Mouse (Mus musculus): ENCODE measurements around the gene Msl3l2. TPM values are rescaled to one million over a fixed set of nuclear protein-coding genes. Genes with fewer than 3 reads are reported as not detected.

Gene Msl3l2
- total RNA-seq (2014; rRNA removed) (8.8 and 18.0 TPM in 2 replicates), polyA plus RNA-seq (2015; fragmentation: Nextera tagmentation; extraction: Ambion mirVana) (11.2 and 12.2 TPM in 2 replicates)

GRCm38 (mm10) chr10:56106333-56106995, at the start of gene Msl3l2:
Gene Msl3l2, plus strand, starts transcription at chr10:56106917.
- Histone ChIP-seq H3K4me1 (ENCODE audit: insufficient read depth, low read length) (no peaks in the 10 kb centered on the region), H3K27ac (peak within 1 kb of the TSS; percentile 56), H3K4me2 (ENCODE audit: low read depth, low read length) (peak within 1 kb of the TSS; percentile 47), H3K36me3 (ENCODE audit: insufficient read depth, low read length) (no peaks in the 10 kb centered on the region), H3K27me3 (ENCODE audit: insufficient read depth, low read length) (no peaks in the 10 kb centered on the region), H3K9me3 (ENCODE audit: low read length) (no peaks in the 10 kb centered on the region), H3K9ac (replicated peaks; ENCODE audit: low read length) (peak within 1 kb of the TSS; percentile 44; the same call in 1 of the 2 replicates), H3K4me3 (ENCODE audit: low read length) (peak within 1 kb of the TSS; percentile 24)
- DNase-seq (ENCODE audit: low spot score): peak; percentile 86
- peak; percentile 94 for ATAC-seq
- TF ChIP-seq CTCF (IDR thresholded peaks at IDR 0.05; ENCODE audit: low read depth): peak; percentile 69
- 28% methylated on average over 18 of the region's 18 CpGs for WGBS

- Histone ChIP-seq H3K27me3 (ENCODE audit: insufficient read depth, low read length) (no peaks in the 10 kb centered on the region), H3K4me3 (ENCODE audit: low read length) (no peak overlapping the region), H3K36me3 (ENCODE audit: insufficient read depth, low read length) (no peaks in the 10 kb centered on the region), H3K9ac (replicated peaks; ENCODE audit: low read length) (no peak overlapping the region), H3K9me3 (ENCODE audit: low read length) (no peaks in the 10 kb centered on the region), H3K4me2 (ENCODE audit: low read depth, low read length) (no peak overlapping the region), H3K27ac (0 out of 2 replicates have a peak overlapping the region, but pooled peaks have one; percentile 8), H3K4me1 (ENCODE audit: insufficient read depth, low read length) (no peaks in the 10 kb centered on the region)
- ATAC-seq: 0 out of 2 replicates have a peak, but pooled peaks have one; percentile 51
- DNase-seq (ENCODE audit: low spot score): peak; percentile 15
- no peak for TF ChIP-seq CTCF (IDR thresholded peaks at IDR 0.05; ENCODE audit: low read depth)
- 18% methylated on average over 3 of the region's 3 CpGs for WGBS
Observed at GRCm38 (mm10) chr10:56058979-56059422, 47.7 kb upstream of the Msl3l2 start.

- WGBS: 91% methylated on average over 2 of the region's 2 CpGs
- TF ChIP-seq CTCF (IDR thresholded peaks at IDR 0.05; ENCODE audit: low read depth): no peak
- H3K4me1 ChIP-seq (ENCODE audit: insufficient read depth, low read length): no peaks in the 10 kb centered on the region
- no peaks in the 10 kb centered on the region for H3K9me3 ChIP-seq (ENCODE audit: low read length)
- no peak overlapping the region for H3K9ac ChIP-seq (replicated peaks; ENCODE audit: low read length)
- no peak for ATAC-seq
- H3K4me3 ChIP-seq (ENCODE audit: low read length): no peak overlapping the region
- H3K36me3 ChIP-seq (ENCODE audit: insufficient read depth, low read length): no peaks in the 10 kb centered on the region
- H3K27me3 ChIP-seq (ENCODE audit: insufficient read depth, low read length): no peaks in the 10 kb centered on the region
- H3K27ac ChIP-seq: no peak overlapping the region
- no peak overlapping the region for H3K4me2 ChIP-seq (ENCODE audit: low read depth, low read length)
- no peak for DNase-seq (ENCODE audit: low spot score)
Observed at GRCm38 (mm10) chr10:56061238-56061830, 45.4 kb upstream of the Msl3l2 start.

- H3K4me2 ChIP-seq (ENCODE audit: low read depth, low read length): no peak overlapping the region
- DNase-seq (ENCODE audit: low spot score) (no peak), ATAC-seq (no peak)
- no peaks in the 10 kb centered on the region for H3K36me3 ChIP-seq (ENCODE audit: insufficient read depth, low read length)
- H3K27me3 ChIP-seq (ENCODE audit: insufficient read depth, low read length): no peaks in the 10 kb centered on the region
- H3K27ac ChIP-seq: no peak overlapping the region
- no peak overlapping the region for H3K4me3 ChIP-seq (ENCODE audit: low read length)
- TF ChIP-seq CTCF (IDR thresholded peaks at IDR 0.05; ENCODE audit: low read depth): no peak
- WGBS: 84% methylated on average over 2 of the region's 2 CpGs
- no peaks in the 10 kb centered on the region for H3K4me1 ChIP-seq (ENCODE audit: insufficient read depth, low read length)
- H3K9me3 ChIP-seq (ENCODE audit: low read length): no peaks in the 10 kb centered on the region
- no peak overlapping the region for H3K9ac ChIP-seq (replicated peaks; ENCODE audit: low read length)
Observed at GRCm38 (mm10) chr10:56062746-56063145, 44.0 kb upstream of the Msl3l2 start.

- Histone ChIP-seq H3K27ac (no peak overlapping the region), H3K27me3 (ENCODE audit: insufficient read depth, low read length) (no peaks in the 10 kb centered on the region), H3K4me1 (ENCODE audit: insufficient read depth, low read length) (no peaks in the 10 kb centered on the region), H3K36me3 (ENCODE audit: insufficient read depth, low read length) (no peaks in the 10 kb centered on the region), H3K4me2 (ENCODE audit: low read depth, low read length) (no peak overlapping the region), H3K4me3 (ENCODE audit: low read length) (no peak overlapping the region), H3K9ac (replicated peaks; ENCODE audit: low read length) (no peak overlapping the region), H3K9me3 (ENCODE audit: low read length) (no peaks in the 10 kb centered on the region)
- TF ChIP-seq CTCF (IDR thresholded peaks at IDR 0.05; ENCODE audit: low read depth): no peak
- 87% methylated on average over 4 of the region's 4 CpGs for WGBS
- ATAC-seq: no peak
- no peak for DNase-seq (ENCODE audit: low spot score)
Observed at GRCm38 (mm10) chr10:56089714-56090113, 17.0 kb upstream of the Msl3l2 start.

- Histone ChIP-seq H3K27me3 (ENCODE audit: insufficient read depth, low read length) (no peaks in the 10 kb centered on the region), H3K36me3 (ENCODE audit: insufficient read depth, low read length) (no peaks in the 10 kb centered on the region), H3K4me3 (ENCODE audit: low read length) (no peak overlapping the region), H3K9me3 (ENCODE audit: low read length) (no peaks in the 10 kb centered on the region), H3K4me1 (ENCODE audit: insufficient read depth, low read length) (no peaks in the 10 kb centered on the region), H3K4me2 (ENCODE audit: low read depth, low read length) (no peak overlapping the region), H3K9ac (replicated peaks; ENCODE audit: low read length) (no peak overlapping the region), H3K27ac (no peak overlapping the region)
- TF ChIP-seq CTCF (IDR thresholded peaks at IDR 0.05; ENCODE audit: low read depth): no peak
- DNase-seq (ENCODE audit: low spot score) (no peak), ATAC-seq (no peak)
- 78% methylated on average over 5 of the region's 5 CpGs for WGBS
Observed at GRCm38 (mm10) chr10:56094586-56094985, 12.1 kb upstream of the Msl3l2 start.

GRCm38 (mm10) chr10:56096757-56097156, 10.0 kb upstream of the Msl3l2 start:
- Histone ChIP-seq H3K4me2 (ENCODE audit: low read depth, low read length) (no peak overlapping the region), H3K36me3 (ENCODE audit: insufficient read depth, low read length) (no peaks in the 10 kb centered on the region), H3K27ac (no peak overlapping the region), H3K9ac (replicated peaks; ENCODE audit: low read length) (no peak overlapping the region), H3K27me3 (ENCODE audit: insufficient read depth, low read length) (no peaks in the 10 kb centered on the region), H3K4me1 (ENCODE audit: insufficient read depth, low read length) (no peaks in the 10 kb centered on the region), H3K4me3 (ENCODE audit: low read length) (no peak overlapping the region), H3K9me3 (ENCODE audit: low read length) (no peaks in the 10 kb centered on the region)
- DNase-seq (ENCODE audit: low spot score) (no peak), ATAC-seq (no peak)
- no peak for TF ChIP-seq CTCF (IDR thresholded peaks at IDR 0.05; ENCODE audit: low read depth)
